Mouse (Mus musculus): ENCODE results near the gene Taf1c. TPM values are rescaled to one million over a fixed set of nuclear protein-coding genes. Genes with fewer than 3 reads are reported as not detected.
A peak's percentile ranks its signal among the peaks of the same experiment; 100 is the strongest.

Taf1c gene
- polyA plus RNA-seq, 1 experiment from 2014 or later: 11.8 TPM

DNA sequence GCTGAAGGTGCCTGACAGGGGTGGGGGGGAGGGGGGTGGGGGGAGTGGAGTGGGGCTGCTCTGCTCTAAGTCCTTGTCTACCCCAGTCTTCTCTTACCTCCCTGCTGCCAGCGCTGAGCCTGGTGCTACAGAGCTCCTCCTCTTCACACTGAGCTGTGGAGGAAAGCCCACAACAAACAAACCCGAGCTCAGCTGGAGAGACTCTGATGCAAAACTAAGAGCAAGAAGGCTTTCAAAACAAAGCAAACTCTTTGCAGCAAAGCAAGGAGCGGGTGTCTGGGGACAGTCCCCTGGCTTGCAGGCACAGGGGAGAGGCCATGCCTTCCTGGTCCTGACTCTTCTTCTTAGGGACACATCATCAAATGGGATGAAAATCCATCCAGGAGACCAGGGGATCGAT lies 35.1 kb downstream of the Taf1c start:
- Histone ChIP-seq H3K27me3 (replicated peaks) (no peaks in the 10 kb centered on the region), H3K4me1 (peaks cover 24% of the 10 kb centered on the region), H3K36me3 (peaks cover 30% of the 10 kb centered on the region), H3K4me2 (no peak overlapping the region), H3K9me3 (replicated peaks) (no peaks in the 10 kb centered on the region), H3K9ac (replicated peaks) (no peak overlapping the region), H3K4me3 (replicated peaks) (no peak overlapping the region), H3K27ac (replicated peaks) (no peak overlapping the region)
- 48% methylated on average over 4 of the region's 4 CpGs for WGBS
- no peak for ATAC-seq (ENCODE audit: low FRiP score)

DNA sequence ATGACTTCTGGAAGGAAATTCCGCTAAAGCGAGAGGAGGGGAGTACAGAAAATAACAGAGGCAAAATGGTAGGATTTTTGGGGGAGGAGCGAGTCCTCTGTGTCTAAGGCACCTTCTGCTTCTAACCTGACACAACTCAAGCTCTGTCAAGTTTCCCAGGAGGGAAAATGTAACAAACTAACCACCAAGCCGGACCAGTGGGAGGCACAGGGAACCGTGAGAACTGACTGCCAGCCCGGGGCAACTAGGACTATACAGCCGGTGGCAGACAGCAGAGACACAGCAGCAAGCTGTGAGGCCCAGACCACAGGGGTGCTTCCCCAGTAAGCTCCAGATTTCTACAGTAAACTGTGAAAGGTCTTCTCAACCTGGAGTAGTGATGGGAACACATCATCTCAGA lies 36.1 kb downstream of the Taf1c start:
- Histone ChIP-seq H3K36me3 (peaks cover 39% of the 10 kb centered on the region), H3K4me1 (peaks cover 21% of the 10 kb centered on the region), H3K4me2 (no peak overlapping the region), H3K27me3 (replicated peaks) (no peaks in the 10 kb centered on the region), H3K4me3 (replicated peaks) (no peak overlapping the region), H3K9me3 (replicated peaks) (no peaks in the 10 kb centered on the region), H3K9ac (replicated peaks) (no peak overlapping the region), H3K27ac (replicated peaks) (no peak overlapping the region)
- WGBS: 63% methylated on average over 7 of the region's 7 CpGs
- no peak for ATAC-seq (ENCODE audit: low FRiP score)

DNA sequence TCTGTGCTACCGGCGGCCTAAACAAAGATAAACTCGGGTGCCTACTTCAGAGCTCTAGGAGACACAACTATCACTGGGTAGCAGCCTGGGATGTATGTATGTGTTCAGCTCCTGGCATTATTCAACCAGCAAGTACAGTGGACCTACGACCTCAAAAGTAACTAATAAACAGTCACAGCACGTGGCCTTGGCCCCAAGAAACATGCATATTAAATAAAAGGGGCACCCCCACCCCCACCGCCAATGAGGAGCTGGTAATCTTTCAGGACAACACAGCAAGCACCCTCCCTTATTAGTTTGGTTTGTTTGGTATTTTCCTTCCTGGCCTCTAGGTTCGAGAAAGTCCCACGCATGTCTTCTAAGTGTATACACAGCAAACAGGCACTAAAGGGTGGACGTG lies 36.8 kb downstream of the Taf1c start:
- no peaks in the 10 kb centered on the region for H3K9me3 ChIP-seq (replicated peaks)
- H3K36me3 ChIP-seq: peaks cover 46% of the 10 kb centered on the region
- H3K27ac ChIP-seq (replicated peaks): no peak overlapping the region
- no peak overlapping the region for H3K4me3 ChIP-seq (replicated peaks)
- H3K4me1 ChIP-seq: peaks cover 14% of the 10 kb centered on the region
- WGBS: 90% methylated on average over 9 of the region's 9 CpGs
- ATAC-seq (ENCODE audit: low FRiP score): no peak
- H3K4me2 ChIP-seq: no peak overlapping the region
- H3K9ac ChIP-seq (replicated peaks): no peak overlapping the region
- no peaks in the 10 kb centered on the region for H3K27me3 ChIP-seq (replicated peaks)

DNA sequence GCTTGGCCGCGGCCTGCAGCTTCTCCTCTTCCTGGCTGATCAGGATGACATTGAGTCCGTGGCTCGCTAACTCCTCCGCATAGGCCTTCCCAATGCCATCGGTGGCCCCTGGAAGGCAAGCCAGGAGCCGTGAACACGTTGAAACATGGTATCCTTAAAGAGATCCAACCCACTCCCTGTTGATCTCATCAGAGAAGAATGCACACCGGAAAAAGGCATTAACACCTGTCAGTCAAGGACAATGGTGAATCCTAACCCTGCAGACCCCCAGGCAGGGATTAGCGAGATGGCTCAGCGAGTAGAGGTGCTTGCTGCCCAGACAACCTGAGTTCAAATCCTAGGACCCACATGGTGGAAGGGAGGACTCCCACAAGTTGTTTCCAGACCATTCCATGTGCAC lies 38.7 kb downstream of the Taf1c start:
- no peak for ATAC-seq (ENCODE audit: low FRiP score)
- 86% methylated on average over 11 of the region's 11 CpGs for WGBS
- Histone ChIP-seq H3K4me1 (peaks cover 5% of the 10 kb centered on the region; the same call in 1 of the 2 replicates), H3K9ac (replicated peaks) (no peak overlapping the region), H3K4me2 (no peak overlapping the region), H3K36me3 (peaks cover 63% of the 10 kb centered on the region), H3K9me3 (replicated peaks) (no peaks in the 10 kb centered on the region), H3K27ac (replicated peaks) (no peak overlapping the region), H3K27me3 (replicated peaks) (no peaks in the 10 kb centered on the region), H3K4me3 (replicated peaks) (no peak overlapping the region)

DNA sequence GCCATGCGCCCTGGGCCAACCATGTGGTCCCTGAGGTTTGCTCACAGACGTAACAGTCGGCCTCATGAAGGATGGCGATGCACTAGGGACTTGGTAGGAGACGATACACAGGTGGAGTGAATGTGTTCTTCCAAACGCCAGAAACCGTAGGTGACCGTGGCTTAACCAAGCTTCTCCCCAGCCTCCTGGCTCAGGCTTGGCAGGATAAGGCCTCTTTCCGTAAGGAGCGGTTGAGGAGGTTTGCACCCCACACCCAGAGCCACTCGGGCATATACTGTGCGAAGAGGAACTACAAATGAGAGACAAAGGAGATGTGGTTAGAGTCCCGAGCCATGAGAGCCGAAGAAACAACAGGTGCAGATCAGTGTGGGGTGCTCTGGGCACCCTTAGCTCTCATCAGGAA lies 41.2 kb downstream of the Taf1c start:
- Histone ChIP-seq H3K27me3 (replicated peaks) (no peaks in the 10 kb centered on the region), H3K27ac (replicated peaks) (no peak overlapping the region), H3K4me3 (replicated peaks) (no peak overlapping the region), H3K9me3 (replicated peaks) (no peaks in the 10 kb centered on the region), H3K36me3 (peaks cover 63% of the 10 kb centered on the region), H3K4me1 (peaks cover 6% of the 10 kb centered on the region), H3K4me2 (no peak overlapping the region), H3K9ac (replicated peaks) (no peak overlapping the region)
- 92% methylated on average over 14 of the region's 14 CpGs for WGBS
- no peak for ATAC-seq (ENCODE audit: low FRiP score)

DNA sequence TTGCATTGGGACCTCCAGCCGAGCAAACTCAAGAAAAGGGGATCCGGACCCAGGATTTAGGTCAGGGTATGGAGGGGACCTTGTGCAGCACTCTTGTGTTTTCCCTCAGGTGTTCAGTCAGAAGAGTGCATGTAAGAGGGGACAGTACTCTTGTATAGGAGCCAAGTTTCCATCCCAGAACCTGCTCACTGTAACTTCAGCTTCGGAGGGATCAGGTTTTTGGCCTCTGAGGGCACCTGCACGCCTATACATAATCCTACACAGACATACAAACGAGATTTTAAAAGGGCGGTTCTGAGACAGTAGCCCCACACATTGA lies 45.7 kb downstream of the Taf1c start:
- H3K27ac ChIP-seq (replicated peaks): peak overlapping the region; percentile 80
- 91% methylated on average over 6 of the region's 6 CpGs for WGBS
- peak overlapping the region; percentile 45; the same call in 1 of the 2 replicates for H3K9ac ChIP-seq (replicated peaks)
- H3K4me1 ChIP-seq: peaks cover 36% of the 10 kb centered on the region
- no peaks in the 10 kb centered on the region for H3K27me3 ChIP-seq (replicated peaks)
- H3K4me3 ChIP-seq (replicated peaks): peak overlapping the region; percentile 66
- peak; percentile 19; the same call in 1 of the 2 replicates for ATAC-seq (ENCODE audit: low FRiP score)
- H3K9me3 ChIP-seq (replicated peaks): no peaks in the 10 kb centered on the region
- H3K36me3 ChIP-seq: peaks cover 28% of the 10 kb centered on the region
- peak overlapping the region; percentile 68 for H3K4me2 ChIP-seq

DNA sequence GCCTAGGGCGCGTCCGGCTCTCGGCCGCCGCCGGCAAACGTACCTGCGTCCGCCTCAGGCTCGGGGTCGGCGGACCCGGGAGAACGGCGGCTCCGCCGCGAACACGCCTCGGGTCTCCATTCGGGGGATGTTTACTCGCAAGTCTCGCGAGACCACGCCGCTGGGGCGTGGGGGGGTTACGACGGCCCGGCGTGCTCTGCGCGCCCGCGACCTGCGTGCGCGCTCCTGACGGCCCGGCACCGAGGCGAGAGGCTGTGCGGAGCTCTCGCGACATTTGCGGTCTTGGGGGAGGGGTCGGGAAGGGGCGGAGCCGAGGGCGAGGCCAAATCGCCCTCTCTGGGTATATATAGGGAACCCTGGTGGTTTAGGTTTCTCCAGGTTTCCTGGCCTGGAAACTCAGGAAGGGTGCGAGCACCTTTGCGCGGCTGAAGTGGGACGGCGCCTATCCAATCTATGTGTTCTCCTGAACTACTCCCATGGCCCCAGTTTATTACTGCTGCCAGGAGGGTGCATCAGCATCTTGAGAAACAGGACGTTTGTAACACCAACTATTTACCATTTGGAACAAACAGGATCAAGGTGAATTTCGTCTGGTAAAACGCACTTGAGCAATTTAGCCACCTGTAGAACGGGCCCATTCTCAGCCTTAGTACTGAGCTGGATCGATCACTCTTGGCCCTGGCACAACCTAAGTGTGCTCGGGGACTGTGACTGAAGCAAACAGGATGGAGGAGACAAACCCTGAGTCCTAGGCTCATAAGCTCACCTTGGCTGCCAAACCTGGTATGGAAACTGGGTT lies 46.2 kb downstream of the Taf1c start, which contains the start of gene Mbtps1:
Gene Mbtps1, minus strand, starts transcription at position 133 of the 799 bp plus-strand sequence.
- peak within 1 kb of the TSS; percentile 94 for H3K27ac ChIP-seq (replicated peaks)
- peak within 1 kb of the TSS; percentile 78 for H3K4me2 ChIP-seq
- 6% methylated on average over 56 of the region's 63 CpGs for WGBS
- H3K4me3 ChIP-seq (replicated peaks): peak within 1 kb of the TSS; percentile 66
- peaks cover 22% of the 10 kb centered on the region for H3K36me3 ChIP-seq
- H3K4me1 ChIP-seq: peaks cover 39% of the 10 kb centered on the region
- ATAC-seq (ENCODE audit: low FRiP score): peak; percentile 97
- no peaks in the 10 kb centered on the region for H3K9me3 ChIP-seq (replicated peaks)
- H3K27me3 ChIP-seq (replicated peaks): no peaks in the 10 kb centered on the region
- peak within 1 kb of the TSS; percentile 65 for H3K9ac ChIP-seq (replicated peaks)

DNA sequence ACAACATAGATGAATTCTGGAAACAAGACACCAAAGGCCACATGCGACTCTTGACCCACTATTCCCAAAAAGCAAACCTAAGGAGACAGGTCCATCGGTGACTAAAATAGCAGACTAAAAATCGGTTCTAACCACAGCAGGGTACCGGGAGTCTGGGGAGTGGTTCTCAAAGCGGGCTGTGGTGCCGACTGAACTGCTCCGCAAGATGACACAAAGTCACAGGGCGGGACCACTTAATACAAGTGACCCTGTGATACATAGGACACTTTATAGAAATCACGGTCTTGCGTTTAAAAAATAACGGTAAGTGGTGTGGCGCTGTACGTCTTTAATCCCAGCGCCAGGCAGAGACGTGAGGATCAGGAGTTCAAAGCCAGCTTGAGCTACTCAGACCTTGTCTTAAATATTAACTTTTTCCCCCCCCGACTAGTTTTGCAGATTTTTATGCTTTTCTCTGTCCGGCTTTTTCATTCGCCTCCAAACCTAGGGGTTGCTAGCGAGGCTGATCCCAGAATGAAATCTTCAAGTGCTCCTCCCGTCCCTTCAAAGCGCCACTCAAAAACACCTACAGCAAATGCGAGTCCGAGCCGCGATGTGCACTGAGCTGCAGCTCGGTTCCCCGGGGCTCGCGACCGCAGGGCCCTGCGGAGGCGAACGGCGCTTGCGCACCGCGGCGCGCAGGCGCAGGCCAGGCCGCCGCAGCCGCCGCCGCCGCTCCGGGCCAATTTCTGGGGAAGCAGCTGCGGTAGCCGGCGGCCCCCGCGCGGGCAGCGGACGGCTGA lies 47.0 kb downstream of the Taf1c start:
- Histone ChIP-seq H3K4me3 (replicated peaks) (peak overlapping the region; percentile 66), H3K27ac (replicated peaks) (peak overlapping the region; percentile 94), H3K9me3 (replicated peaks) (no peaks in the 10 kb centered on the region), H3K36me3 (peaks cover 14% of the 10 kb centered on the region), H3K9ac (replicated peaks) (peak overlapping the region; percentile 65), H3K4me1 (peaks cover 41% of the 10 kb centered on the region), H3K27me3 (replicated peaks) (no peaks in the 10 kb centered on the region), H3K4me2 (peak overlapping the region; percentile 78)
- peak; percentile 92 for ATAC-seq (ENCODE audit: low FRiP score)
- under 1% methylated on average over 54 of the region's 55 CpGs for WGBS

DNA sequence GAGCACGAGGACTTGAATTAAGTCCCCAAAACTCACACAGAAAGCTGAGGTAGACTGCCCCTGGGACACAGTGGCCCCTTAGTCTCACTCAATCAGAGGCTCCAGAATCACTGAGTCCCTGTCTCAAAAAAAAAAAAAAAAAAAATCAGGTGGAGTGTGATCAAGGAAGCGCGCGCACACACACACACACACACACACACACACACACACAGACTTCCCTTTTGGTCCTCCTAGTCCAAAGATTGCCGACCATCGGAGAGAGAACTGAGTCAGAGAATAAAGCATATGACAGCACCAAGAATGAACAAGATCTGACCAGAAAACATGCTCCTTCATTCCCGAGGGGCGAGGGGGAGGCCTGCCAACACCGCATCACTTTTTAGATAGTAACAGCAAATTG lies 47.9 kb downstream of the Taf1c start:
- H3K4me2 ChIP-seq: peak overlapping the region; percentile 78
- peaks cover 6% of the 10 kb centered on the region for H3K36me3 ChIP-seq
- H3K27ac ChIP-seq (replicated peaks): no peak overlapping the region
- no peaks in the 10 kb centered on the region for H3K27me3 ChIP-seq (replicated peaks)
- WGBS: 76% methylated on average over 9 of the region's 9 CpGs
- H3K4me3 ChIP-seq (replicated peaks): peak overlapping the region; percentile 66
- no peaks in the 10 kb centered on the region for H3K9me3 ChIP-seq (replicated peaks)
- H3K4me1 ChIP-seq: peaks cover 45% of the 10 kb centered on the region
- peak overlapping the region; percentile 65 for H3K9ac ChIP-seq (replicated peaks)
- no peak for ATAC-seq (ENCODE audit: low FRiP score)

DNA sequence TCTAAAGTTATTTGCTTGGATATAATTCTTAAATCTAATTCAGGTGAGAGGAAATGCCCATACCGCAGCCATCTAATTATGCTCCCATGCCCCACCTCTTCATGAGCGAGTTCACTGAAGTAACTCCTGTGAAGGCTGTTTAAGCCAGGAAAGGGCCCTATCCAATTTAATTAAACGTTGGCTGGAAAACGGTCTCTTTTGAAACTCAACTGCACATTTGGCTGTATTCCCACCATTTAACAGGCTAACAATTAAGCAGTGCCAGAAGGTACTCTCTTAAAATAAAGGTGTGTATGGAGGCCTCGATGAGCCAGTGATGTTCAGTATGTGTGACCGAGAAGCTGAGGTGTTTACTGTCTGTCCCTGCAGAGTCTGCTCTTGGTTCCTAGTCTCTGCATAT lies 49.2 kb downstream of the Taf1c start:
- no peak overlapping the region for H3K4me2 ChIP-seq
- no peak for ATAC-seq (ENCODE audit: low FRiP score)
- no peaks in the 10 kb centered on the region for H3K36me3 ChIP-seq
- no peak overlapping the region for H3K4me3 ChIP-seq (replicated peaks)
- 52% methylated on average over 6 of the region's 6 CpGs for WGBS
- H3K4me1 ChIP-seq: peaks cover 46% of the 10 kb centered on the region
- no peak overlapping the region for H3K9ac ChIP-seq (replicated peaks)
- H3K9me3 ChIP-seq (replicated peaks): no peaks in the 10 kb centered on the region
- no peaks in the 10 kb centered on the region for H3K27me3 ChIP-seq (replicated peaks)
- H3K27ac ChIP-seq (replicated peaks): no peak overlapping the region

DNA sequence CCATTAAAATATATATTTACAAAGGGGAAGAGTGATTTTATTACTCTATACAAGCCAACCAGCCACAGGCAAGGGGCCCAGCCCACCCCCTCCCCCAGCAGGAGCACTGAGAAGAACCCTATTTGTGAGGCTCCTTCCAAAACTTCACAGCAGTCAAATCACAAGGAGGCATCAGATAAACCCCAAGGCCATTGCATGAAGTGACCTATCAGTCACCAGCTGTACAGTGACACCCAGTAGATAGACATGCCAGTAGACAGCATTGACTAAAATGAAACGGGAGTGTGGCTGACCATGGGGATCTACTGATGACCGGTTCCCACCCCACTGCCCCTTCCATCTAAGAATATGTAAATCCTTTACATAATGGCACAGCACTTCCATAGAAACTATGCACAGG lies 52.1 kb downstream of the Taf1c start:
- Histone ChIP-seq H3K4me1 (peaks cover 39% of the 10 kb centered on the region), H3K27ac (replicated peaks) (no peak overlapping the region), H3K9ac (replicated peaks) (no peak overlapping the region), H3K4me3 (replicated peaks) (no peak overlapping the region), H3K36me3 (no peaks in the 10 kb centered on the region), H3K4me2 (no peak overlapping the region), H3K27me3 (replicated peaks) (no peaks in the 10 kb centered on the region), H3K9me3 (replicated peaks) (no peaks in the 10 kb centered on the region)
- ATAC-seq (ENCODE audit: low FRiP score): no peak
- 84% methylated on average over 2 of the region's 2 CpGs for WGBS

Measured in neural tube, embryonic 15.5 days (tissue).